Mouse (Mus musculus) embryo, embryonic 10.5 days (tissue): Measurements from ENCODE around the gene Ccl25.
A peak's percentile ranks its signal among the peaks of the same experiment; 100 is the strongest.

ENCODE experiments used
- DNase-seq: peaks from one replicate; pipeline ENCODE4 v3.0.0-alpha.2; 2015; ENCODE audit warnings: low spot score

Gene Ccl25

DNA sequence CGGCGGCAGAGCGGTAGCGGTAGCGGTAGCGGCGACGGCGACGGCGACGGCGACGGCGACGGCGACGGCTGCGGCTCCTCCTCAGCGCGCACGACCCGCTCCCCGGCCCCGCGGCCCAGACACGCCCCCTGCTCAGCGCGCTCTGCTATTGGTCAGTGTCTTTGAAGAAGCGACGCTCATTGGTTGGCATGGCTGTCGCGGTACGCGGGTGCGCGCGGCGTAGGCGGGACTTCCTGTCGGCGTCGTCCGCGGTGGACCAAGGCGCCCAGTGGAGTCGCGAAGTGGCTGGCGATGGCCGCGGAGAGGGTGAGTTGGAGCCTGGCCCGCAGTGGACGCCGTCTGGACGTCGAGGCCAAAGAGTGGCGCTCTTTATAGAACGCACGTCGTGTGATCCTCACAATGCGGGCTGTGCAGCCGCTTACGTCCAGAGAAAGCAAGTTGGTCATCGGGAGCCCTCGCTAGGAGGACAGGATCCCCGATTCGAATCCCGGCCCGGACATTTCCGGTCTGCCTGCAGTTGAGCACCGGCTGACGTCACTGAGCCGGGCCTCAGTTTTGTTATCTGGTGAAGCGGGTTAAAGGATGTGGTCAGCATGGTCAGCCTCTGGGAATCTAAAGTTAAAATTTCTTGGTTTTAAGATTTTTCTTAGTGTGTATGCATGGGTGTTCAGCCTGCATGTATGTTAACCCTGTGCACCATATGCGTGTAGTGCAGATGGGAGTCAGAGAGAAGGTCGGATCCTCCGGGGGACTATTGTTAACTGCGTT lies at the start of gene Ccl25, which contains the start of gene Elavl1:
Gene Ccl25, plus strand, starts transcription at position 228 of the 768 bp plus-strand sequence.
Gene Elavl1, minus strand, starts transcription at position 431 of the 768 bp plus-strand sequence.
- DNase-seq: peak; percentile 95

DNA sequence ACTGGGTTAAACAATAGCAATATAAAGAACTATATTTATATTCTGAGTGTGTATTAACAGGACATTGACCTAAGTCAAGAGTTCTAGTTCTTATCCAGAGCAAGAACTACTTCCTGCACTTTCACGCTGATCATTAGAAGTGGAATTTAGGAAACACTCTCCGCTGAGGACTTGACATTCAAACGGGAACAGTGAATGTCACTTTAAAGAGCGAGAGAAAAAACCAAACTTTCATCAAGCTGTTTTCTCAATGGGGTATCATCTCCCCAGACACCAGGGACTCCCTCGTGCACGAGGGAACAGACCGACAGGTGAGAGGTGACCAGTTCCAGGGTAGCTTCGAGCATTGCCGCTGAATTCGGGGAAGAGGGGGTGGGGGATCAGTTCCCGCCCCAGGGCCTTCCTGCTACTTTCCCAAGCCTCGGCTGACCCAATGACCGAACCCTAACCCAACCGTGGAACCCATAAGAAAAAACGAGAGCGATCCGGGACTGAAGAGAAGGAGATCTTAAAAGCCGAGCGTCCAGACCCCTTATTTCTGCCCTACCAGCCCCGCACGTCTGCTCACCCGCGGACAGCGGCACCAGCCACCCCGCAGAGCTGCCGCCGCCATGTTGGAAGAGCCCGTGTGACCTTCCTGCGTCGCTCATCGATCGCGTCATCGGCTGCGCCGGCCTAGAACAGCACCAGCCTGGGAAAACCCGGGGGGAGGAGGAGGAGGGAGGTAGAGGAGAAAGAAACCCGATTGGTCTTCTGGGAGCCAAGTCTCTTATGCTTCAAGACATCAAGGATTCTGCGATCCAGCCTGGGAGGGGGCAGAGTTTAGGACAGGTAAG lies 49.5 kb upstream of the Ccl25 start, which contains the start of gene Timm44:
Gene Timm44, minus strand, starts transcription at position 639 of the 836 bp plus-strand sequence.
- DNase-seq: peak; percentile 98

DNA sequence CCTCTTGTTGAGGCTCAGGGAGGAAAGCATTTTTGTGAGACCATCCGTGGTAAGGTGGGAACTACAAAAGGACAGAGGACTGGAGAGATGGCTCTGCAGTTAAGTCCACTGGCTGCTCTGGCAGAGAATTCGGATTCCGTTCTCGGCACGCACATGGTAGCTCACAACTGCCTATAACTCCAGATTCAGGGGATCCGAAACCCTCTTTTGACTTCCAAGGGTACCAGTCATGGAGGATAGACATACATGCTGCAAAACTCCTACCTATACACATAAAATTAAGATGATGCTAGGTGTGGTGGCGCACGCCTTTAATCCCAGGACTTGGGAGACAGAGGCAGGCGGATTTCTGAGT lies 48.9 kb upstream of the Ccl25 start:
- DNase-seq: no peak

DNA sequence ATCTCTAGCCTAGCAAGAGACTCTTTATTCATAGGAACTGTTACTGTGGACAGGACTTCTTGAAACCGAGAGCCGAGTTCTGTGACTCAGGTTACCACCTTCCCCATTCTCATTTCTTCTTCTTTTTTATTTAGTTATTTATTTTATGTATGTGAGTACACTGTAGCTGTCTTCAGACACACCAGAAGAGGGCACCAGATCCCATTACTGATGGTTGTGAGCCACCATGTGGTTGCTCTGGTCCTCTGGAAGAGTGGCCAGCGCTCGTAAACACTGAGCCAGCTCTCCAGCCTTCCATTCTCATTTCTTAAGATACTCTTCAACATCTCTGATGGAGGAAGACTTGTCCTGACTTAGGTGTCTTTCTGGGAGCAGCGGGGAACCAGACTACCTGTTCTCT lies 32.3 kb upstream of the Ccl25 start:
- no peak for DNase-seq

DNA sequence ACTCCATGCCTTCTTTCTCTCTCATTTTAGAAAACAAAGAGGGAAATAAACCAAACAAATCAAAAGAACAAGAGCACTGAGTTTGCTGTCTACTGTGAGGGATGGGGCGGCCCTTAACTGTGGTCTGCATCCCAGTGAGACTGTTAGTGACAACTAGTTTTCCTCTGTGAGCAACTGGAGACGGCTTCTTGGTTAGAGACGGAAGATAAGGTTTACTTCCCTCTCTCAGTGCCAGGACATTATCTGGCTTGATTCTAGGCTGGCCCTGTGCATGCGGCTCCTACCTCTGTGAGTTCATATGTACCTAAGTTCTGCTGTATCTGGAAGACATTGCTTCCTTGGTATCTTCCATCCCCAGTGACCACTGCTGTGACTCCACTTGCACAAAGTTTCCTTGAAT lies 27.2 kb upstream of the Ccl25 start:
- DNase-seq: no peak

DNA sequence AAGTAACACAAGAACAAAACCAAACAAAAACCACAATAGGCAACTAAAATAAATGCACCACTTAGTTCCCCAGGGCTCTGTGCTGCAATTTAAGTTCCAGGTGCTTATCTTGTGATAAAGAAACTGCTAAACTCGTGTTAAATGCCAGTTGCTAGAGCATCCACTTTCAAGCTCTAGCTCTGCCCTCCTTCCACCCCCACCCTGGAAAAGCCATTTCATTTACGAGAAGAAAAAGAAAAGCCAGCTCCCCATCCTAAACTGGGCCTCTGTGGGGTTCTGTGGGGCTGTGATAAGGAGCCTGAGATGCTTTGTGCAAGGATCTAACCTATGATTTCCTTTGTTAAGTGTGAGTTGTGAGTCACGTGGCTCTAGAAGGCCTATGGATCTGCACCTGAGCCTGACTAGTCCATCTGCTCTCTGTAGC lies 20.9 kb upstream of the Ccl25 start:
- no peak for DNase-seq

DNA sequence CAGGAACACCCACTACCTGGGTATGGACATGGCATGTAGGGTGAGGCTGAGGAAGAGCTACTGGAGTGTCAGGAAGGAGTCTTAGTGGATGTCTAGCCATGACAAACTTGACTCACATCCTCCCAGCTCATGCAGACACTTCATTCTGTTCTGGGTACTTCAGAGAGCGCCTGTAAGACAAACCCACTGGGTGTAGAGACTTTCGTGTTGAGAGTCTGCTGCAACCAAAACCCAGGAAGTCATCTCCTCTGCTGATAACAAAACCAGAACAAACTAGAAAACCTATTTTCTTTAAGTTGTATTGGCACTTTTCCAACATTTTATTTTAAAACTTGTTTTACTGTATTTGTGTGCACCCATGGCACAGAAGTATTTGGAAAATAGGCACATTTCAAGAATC lies 19.2 kb upstream of the Ccl25 start:
- DNase-seq: no peak

DNA sequence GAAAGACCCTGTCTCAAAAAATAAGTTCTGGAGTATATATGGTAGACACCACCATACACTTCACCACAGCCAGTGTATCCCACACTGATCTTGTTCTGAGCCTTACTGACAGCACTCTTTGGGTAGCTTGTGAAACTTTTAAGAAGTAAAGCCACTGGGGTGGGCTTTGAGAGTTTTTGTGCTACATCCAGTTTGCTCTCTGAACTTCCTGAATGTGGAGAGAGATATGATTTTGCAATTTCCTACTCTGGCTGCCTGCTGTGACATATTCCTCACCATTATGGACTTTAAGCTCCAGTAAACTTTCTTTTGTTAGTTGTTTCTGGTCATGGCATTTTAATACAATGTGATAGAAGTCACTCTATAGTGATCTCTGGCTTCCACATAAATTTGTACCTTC lies 12.9 kb upstream of the Ccl25 start:
- no peak for DNase-seq

DNA sequence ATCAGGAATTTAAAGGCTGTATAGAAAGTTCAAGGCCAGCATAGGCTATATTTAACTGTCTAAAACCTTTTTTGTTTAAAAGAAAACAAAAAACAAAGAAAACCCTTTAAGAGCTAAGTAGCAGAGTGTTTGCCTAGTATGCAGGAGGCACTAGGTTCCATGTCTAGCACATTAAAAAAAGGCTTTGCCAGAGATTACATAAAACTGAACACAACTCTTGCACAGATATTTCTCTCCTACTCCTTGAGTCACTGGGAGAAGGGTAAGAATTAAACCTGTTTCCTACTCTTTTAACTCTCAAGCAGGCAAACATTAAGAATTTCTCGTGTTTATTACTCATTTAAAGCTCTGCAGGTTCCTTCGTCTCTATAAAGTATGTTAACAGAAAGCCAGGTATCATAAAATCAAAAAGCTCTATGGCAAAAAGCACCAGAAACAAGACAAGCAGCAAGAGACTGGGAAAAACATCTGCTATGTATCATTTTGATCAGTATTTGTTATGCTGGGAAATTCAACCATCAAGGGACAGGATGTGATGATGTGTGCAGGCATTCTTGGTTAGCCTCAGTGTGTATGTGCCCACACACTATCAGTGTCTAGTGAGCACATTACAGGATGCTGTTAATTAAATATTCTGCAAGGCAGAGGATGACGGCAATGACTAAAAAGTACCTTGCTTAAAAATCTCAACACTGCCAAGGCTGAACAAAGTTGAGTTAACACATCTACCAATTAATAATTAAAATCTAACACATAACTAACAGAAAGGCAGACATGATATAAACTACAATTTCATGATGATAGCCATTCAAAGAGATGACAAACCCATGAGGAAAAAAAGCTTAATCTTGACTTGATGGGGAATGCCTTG lies 11.5 kb upstream of the Ccl25 start:
- no peak for DNase-seq

DNA sequence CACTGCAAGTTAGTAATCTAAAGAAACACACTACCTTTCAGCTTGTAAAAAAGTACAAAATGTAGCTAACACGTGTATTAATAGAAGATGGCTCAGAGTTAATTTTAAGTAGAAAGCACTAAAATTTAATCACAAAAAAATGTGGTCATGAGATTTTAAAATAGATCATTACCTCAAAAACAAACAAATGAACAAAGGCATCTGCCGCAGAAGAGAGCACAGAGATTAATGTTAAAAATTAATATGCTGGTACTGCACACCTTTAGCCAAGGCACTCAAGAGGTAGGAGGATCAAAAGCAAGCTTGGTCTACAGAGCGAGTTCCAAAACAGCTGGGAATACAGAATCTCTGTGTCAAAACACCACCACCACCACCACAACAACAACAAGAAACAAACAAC lies 10.2 kb upstream of the Ccl25 start:
- DNase-seq: no peak

DNA sequence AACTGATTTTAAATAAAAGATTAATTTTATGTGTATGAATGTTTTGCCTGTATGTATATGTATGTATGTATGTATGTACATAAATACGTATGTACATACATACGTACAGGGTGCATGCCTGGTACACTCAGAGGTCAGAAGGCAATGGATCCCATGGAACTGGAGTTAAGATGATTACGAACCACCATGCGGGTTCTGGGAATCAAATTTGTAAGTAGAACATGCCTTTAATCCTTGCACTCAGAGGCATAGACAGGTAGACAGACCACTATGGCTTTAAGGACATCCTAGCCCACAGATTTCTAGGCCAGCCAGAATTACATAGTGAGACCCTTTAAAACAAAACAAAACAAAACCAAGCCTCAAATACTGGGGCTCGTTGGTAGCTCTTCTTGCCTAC lies 6.9 kb upstream of the Ccl25 start:
- no peak for DNase-seq

DNA sequence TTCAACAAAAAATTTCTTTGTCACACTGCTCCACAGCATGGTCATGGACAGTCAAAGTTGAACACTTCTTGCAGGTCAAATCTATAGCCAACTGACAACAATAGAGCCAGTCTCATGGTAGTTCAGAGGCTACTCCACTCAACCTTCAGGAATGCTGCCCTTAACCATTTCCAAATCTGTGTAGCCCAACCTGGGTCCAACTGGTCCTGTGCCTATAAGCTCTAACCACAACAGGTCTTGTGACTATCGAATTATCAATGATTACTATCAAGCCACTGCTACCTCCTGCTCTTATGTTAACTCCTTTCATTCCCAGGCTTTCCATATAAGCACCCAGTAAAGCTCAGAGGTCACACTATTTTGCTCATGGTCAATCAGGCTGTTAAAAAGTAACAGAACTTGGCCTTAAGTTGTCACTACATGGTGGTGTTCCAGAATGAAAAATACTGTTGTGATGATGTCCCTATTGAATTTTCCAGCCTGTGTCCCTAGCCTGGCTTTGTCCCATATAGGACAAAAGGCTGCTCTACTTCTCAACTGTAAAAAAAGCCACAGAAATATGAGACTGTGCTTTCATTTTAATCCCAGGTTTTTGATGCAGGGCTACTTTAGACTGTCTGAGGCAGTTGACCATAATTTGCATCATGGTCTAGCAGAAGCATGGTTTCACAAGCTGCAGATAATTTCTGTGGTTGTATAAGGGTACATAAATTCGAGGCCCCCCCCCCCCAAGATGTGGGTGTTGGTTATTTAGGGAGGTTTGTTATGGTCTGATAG lies 6.0 kb upstream of the Ccl25 start:
- no peak for DNase-seq

DNA sequence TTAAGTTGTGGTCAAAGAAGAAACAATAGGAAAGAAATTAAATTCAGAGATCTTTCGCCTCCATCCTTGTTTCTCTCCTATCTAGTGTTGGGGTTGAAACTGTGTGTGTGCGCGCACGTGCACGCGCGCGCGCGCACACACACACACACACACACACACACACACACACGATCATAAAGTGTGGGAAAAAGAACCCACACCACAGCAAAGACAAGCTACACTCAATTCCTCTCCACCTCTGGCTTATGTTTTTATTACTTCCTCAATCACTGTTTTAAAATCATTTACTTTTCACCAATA lies 5.5 kb upstream of the Ccl25 start:
- DNase-seq: no peak

DNA sequence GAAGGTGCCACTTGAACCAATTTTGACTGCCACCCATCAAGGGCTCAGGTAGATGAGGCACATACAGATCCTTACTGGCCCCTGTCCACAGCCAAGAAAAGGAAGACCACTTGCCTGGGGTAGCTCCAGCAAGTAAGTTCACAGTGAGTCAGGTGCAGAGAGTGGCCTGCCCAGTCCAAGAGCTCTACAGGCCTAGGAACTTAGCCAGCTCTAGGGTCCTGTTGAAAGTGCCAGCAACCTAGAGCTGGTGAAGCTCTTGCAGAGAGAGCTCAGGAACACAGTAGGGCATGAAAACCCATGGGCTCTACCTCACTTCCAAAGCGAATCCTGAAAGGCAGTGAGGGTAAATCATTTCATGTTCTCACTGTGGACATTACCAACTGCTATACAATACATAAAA lies 4.6 kb upstream of the Ccl25 start:
- DNase-seq: no peak

DNA sequence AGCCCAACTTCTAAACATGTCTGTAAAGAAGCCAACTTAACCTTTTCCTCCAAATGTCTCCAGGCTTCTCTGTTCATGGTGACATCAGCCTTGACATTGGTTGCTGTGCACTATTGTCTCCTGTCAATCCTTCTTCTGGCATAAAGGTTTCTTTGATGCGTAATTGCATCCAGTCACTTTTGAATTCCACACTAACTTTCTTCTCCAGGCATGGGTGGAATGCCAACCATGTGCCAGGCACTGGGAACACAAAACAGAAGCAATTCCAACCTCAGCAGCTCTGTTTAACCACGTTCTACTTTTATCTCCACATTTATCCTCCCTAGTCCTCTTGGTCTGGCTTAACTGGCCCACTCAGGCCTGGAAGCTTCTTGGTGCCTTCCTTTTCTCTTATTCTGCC lies 4.0 kb upstream of the Ccl25 start:
- no peak for DNase-seq

DNA sequence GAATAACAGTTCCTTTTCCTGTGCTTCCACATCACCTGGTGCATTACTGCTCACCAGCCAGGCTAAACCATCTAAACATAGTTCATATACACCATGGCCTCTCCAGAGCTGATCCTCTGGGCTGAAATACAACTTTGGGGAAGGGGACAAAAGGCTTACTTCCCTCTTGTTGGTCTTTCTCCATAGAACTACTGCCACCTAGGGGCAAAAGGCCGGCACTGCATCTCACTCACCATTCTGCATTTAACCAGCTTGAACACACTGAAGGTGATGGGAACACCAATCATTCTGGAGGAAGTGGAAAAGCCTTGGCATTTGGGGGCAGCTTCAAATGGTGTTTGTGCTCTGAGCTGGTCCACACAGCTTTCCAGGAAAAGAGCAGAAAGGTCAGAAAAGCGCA lies 2.5 kb upstream of the Ccl25 start:
- peak; percentile 96 for DNase-seq

DNA sequence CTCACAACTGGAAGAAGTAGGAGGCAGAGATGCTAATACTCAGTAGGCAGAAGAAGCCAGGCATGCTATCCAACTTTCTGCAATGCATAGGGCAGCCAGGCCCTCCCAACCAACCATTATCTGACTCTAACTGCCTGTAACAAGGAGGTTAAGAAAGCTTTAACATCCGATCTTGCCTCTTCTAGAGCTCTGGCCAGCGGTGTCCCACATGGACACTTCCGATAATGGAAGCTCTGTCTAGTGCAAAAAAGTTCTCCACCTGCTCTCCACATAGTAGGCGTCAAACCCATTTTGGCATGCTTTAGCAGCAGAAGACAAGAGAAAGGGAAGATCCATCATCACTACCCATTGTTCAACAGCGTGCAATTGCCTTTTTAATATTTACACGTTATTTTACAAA lies 1.1 kb upstream of the Ccl25 start:
- peak; percentile 28 for DNase-seq

DNA sequence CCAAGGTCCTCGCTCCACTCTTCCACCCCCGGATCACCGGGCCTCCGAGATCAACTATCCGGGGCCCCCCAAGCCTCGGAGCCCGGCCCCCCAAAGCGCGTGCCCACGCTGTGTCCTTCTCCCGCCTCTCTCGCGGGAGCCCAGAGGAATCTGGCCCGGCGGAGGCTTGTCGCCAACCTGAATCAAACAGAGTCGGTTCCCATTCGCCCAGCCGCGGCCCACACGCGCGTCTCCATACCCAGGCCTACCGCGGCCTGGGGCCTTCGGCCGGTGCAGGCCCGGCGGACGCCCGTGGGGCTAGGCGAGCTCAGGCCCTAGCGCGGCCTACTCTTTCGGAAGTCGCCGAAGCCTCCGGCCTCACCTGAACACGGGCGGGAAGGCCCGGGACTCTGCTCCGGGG lies 485 bp upstream of the Ccl25 start:
- DNase-seq: no peak

DNA sequence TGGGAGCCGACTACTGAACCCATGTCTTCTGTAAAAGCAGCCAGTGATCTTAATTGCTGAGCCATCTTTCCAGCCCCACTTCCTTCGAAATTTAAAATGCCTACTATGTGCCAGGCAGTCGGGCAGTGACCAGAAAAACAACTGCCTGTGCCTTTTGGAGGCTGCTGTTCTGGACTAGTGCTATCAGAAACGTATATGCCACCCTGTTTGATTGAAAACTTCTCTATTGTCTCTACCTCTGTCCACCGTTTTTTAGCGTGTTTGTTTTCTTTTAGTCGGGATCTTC lies 684 bp downstream of the Ccl25 start:
- DNase-seq: peak; percentile 5

DNA sequence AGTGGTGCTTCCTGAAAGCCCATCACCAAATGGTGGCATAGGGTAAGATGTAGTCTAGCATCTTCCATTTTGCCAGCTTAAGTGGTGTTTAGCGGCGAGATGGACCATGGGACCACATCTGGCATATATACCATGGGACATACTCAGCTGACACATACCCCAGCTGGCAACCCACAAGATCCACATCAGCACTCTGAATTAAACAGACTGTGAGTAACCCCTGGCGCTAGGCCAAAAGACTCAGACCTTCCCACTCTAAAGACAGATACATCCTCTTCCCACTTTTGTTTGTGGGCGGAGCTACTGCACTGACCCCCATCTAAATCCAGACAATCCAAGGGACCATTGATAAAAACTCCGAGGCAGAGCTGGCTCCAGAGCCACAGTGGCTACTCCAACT lies 4.0 kb downstream of the Ccl25 start:
- DNase-seq: no peak

DNA sequence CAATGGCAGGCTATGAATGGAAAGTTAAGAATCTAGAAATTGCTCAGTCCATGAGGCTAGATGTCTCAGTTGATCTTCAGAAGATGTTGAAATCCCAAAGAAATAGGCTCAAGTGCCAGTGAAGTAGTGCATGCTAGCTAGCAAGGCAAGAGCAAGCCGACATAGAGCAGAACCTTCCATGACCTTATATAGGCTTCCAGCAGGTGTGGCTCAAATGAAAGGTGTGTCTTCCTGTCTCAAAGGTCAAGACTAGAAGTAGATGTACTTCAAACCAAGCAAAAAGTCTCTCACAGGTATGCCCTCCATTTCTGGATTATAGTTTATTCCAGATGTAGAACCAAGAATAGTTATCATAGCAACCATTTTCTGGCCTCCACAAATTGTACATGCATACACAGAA lies 9.0 kb downstream of the Ccl25 start:
- DNase-seq: no peak

DNA sequence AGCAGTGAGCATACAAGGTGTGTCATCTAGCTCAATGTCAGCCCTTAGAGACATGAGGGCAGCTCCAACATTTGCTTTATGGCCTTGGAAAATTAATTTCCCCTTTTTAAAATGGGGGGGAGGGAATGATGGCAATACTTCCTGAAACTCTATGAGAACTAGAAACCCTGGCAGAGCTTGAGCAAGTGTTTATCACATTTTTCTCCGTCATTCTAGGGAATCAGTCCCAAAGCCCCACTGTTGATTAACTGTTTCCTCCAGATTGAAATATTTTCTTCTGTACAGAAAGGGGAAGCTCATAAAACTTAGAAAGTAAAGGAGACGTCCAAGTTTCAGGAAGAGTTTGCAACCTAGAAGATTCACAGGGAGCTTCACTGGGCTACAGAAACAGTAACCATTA lies 10.7 kb downstream of the Ccl25 start:
- DNase-seq: no peak
